Mouse (Mus musculus): Measurements from ENCODE around the gene Ssr4.

DNA sequence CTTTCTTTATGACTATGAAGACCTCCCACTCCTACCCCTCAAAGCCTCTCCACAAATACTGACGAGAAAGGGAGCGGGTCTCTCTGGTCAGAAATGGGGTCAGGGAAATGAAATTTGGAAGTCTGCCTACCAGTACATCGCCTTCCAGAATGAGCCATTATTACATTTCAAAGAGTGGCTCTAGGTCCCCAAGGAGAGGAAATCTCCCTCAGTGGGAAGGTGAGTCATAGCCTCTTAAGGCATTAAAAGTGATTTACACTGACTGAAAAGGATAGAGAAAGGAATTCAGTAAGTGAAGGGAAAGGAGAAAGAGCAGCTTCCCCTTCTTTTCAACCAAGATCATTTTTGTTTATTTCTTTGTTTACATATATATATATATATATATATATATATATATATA is 49.9 kb downstream of the Ssr4 start:
- TF ChIP-seq CTCF (IDR thresholded peaks at IDR 0.05; ENCODE audit: low read depth) (no peak), EP300 (optimal IDR thresholded peaks at IDR 0.05) (no peak)

All from stomach, postnatal 0 days (tissue).